Mouse (Mus musculus): ENCODE measurements around the gene Pogz.
"Not testable (repeated sequence)": the region's sequence is repeated elsewhere in the genome, so short reads cannot be mapped to it uniquely, and the experiment has no call there.

Pogz gene

DNA sequence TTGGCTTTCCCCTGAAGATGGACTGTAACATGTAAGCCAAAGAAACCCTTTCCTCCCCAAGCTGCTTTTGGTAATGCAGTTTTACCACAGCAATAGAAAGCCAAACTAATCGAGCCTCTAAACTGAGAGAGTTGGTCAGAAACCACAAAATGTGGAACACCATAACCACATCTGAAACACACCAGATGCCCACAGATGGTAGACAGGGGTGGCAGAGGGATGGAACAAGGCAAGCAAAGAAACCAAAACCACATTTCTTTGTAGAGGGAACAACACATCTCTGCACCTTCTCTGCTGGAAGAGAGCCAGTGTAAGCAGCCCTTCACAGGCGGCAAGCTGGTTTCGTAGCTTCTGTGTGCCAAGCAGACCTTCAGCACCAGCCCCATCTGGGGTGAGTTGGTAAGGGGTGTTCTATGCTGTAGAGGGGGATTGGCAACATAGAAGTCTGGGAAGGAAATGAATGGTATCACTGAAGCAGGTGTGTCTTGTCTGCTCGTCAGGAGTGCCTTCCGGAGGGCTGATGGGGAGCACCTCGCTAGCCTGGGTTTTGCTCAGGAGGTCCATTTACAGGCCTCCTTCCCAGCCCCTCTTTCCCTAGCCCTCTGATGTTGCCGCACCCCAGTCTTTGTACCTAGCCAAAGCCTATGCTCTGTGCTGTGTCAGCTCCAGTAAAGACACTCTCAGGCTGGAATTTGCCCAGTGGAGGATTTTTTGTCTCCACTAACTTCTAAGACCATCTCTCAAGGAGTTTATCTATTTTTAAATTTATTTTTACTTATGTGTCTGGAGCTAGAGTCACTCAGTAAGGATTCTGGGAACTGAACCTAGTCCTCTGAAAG is 78.8 kb downstream of the Pogz start:
- no peak for DNase-seq (ENCODE audit: low spot score)

DNA sequence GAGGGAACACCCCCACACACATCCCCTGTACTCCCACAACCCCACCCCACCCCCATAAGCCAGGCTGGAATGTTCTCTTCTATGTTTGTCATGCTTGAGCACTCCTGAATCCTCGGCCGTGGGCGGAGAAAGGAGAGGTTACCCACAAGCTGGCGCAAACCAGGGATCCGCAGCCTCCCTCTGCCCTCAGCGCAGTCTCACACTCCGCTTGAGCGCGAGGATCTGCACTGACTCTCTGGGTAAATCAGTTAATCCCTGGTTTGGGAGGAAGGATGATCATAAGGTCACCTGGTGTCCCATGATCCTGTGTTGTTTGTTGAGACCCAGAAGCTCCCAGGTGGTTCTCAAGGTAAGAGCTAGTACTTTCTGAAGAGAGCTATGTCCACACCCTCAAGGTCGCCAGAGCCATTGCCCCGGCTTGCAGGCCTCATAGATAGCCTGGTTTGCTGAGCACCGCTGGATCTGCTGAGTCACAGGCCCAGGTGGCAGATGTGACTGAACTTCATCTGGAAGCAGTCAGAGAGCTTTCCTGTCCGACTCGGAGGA is 80.5 kb downstream of the Pogz start:
- DNase-seq (ENCODE audit: low spot score), result peak; percentile 66

DNA sequence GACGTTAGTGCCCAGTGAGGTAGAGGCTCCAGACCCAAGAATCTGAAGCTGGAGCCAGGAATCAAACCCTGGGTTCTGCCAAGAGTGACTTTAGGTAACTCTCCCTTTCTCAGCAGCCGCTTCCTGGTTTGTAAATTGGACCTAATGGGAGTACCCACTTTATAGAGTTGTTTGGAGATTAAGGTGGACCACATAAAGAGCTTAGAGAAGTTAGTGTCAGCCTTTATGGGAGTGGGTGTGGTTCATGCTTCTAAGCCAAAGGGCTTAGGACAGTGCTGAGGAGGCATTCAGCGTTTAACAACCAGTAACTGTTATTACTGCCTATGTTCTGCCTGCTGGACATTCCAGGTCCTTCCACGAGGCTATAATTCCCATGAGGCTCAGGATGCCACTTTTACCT is 81.5 kb downstream of the Pogz start:
- DNase-seq (ENCODE audit: low spot score), result no peak

DNA sequence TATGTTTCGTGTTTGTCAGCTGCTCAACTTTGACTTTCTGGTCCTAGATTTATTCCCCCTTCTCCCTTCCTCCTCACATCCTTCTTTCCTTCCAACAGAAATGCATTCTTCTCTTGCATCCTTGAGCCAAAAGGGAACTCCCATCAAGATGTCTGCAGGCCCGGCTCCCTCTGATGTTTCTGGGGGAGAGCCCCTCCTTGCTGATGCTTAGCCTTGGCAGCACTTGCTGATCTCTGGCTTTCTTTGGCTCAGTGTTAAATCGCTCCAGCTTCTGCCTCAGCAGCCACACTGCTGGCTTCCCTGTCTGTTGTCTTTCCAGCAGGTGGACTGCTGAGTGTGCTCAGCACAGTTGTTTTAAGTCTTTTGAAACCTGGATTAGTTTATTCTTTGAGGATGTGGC is 83.7 kb downstream of the Pogz start:
- DNase-seq (ENCODE audit: low spot score), result no peak

DNA sequence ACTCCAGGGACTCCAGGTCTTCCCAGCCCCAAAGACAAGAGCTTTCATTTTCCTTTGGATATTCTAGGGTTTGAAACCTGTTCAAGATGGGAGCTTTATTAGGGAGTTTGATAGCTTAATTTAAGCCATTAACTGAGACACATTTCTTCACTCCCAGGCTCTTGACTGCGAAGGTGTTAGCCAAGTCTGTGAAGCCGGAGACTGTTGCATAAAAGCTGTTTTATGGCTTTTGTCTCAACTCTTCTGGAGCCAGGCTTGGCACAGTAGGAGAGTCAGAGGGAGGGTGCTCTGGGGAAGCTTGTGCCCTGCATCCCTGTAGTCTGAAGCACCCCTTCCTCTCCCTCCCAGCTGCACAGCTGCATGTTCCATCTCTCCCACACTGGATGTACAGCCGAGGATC is 85.0 kb downstream of the Pogz start:
- DNase-seq (ENCODE audit: low spot score), result no peak

DNA sequence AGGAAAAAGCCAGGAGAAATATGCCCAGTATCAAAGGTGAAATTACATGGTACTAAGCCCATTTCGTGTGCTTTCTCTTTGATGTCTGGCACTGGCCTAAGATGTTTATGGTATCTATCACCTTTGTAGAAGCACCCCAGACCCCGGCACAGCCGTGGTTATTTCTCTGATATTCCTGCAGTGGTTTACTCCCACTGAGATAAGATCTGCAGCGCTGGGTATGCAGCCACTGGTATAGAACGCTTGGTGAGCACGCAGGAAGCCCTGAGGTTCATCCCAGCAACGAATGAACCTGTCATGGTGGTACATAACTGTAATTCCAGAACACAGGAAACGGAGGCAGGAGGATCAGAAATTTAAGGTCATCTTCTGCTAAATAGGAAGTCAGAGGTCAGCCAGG is 87.3 kb downstream of the Pogz start:
- no peak for DNase-seq (ENCODE audit: low spot score)

DNA sequence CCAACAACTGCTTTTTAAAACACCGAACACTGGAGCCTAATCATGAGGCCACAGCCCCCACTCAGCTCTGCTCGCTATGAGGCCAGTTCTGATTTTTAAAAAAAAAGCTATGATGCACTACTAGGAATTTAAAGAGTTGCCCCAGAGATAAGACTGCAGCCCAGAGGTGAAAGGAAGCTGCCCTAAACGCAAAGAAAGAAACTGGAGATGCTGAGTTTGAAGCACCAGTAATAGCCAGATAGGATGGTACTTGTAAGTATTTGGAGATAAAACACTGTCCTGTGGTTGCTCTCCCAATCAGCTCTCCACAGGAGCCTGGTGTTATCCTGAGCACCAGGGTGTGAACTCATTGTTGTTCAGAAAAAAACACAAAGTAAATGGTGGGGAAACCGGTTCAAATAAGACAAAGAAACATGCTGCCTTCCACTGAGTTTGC is 89.0 kb downstream of the Pogz start:
- DNase-seq (ENCODE audit: low spot score), result not testable (repeated sequence)

DNA sequence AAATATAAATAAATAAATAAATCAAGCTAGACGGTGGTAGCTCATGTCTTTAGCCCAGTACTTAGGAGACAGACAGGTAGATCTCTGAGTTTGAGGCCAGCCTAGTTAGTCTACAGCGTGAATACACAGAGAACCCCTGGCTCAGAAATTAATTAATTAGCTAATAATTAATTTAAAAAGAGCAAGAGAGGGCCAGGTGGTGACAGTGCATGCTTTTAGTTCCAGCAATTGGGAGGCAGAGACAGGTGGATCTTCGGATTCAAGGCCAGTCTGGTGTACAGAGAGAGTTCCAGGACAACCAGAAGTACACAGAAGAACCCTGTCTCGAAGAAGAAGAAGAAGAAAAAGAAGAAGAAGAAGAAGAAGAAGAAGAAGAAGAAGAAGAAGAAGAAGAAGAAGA is 91.6 kb downstream of the Pogz start:
- not testable (repeated sequence) for DNase-seq (ENCODE audit: low spot score)

DNA sequence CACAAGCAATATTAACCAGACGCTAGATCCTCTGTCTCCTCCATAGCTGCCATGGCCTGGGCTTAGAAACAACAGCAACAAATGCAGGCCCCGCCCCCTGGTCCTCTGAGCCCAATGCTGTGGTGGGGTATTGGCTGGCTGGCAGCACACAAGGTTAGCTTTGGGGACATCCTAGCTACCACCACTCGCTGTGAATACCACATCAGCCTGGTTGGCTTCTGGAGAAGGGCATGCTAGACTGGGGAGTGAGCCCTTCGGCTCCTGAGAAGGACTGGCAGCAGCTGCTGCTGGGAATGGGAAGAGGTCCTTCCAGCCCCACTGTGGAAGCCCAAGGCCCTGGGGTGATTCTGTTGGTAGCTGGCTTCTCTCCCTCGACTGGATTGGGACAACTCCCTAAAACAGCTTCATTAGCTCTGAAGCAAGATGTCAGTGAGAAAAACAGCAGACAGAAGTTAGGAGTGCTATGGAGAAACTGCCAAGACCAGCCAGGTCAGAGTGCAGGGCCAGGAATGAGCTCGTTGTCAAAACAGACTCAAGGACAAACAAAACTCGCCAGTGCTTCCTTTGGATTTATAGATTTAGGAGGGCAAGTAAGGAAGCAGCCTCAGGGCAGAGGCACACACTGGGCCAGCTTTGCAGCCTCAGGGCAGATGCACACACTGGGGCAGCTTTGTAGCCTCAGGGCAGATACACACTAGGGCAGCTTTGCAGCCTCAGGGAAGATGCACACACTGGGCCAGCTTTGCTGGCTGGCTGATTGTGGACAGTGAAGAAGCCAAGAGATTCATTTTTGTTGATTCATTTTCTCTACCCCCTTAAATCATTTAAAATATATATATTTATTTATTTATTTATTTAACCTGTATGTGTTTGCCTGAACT is 93.3 kb downstream of the Pogz start:
- DNase-seq (ENCODE audit: low spot score), result not testable (repeated sequence)

DNA sequence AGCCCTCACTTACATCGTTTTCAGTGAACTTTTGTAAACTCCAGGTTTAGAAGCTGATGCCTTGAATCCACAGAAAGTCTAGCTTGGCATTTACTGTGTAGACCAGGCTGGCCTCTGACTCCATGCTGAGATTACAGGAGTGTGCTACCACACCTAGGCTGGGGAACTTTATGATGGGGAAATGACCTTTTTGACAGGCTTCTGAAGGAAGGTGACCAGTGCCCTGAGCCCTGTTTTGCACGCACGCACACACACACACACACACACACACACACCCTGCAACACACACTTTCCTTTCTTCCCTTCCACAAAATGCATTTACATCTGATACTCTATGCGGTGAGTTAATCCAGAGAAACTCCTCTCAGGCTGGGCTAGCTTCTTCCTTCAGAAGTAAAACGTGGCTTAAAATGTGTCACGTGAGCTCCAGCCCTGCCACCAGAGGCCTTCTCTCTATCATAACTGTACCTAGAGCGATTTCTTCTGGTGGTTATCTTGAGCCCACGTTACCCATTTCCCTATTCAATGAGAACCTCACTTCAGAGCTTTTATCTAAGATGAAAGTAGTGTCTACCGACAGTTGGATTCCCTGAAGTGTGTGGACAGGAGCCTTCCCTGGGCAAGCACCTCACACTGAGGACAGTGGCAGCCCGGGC is 94.2 kb downstream of the Pogz start:
- DNase-seq (ENCODE audit: low spot score), result peak; percentile 53

Data from c-Kit-positive CD71-positive TER-119-positive erythroid progenitor cells, embryonic 14.5 days (primary cell).